Mouse (Mus musculus) ES-E14 (cell line): ENCODE results near the gene Apba2. TPM values are rescaled to one million over a fixed set of nuclear protein-coding genes. Genes with fewer than 3 reads are reported as not detected.

Experiments used
- DNase-seq: peaks from one replicate; pipeline ENCODE4 v3.0.0-alpha.2; 2013; ENCODE audit warnings: low read depth, low spot score
- H3K27ac ChIP-seq: 2 replicates; pipeline ENCODE4 v1.5.1; 2012; ENCODE audit warnings: low read depth, mild to moderate bottlenecking, low read length, moderate library complexity, mixed read lengths; ENCODE audit not compliant: poor library complexity, insufficient read depth, severe bottlenecking
- H3K36me3 ChIP-seq: 2 replicates; pipeline ENCODE4 v1.6.1; 2012; ENCODE audit warnings: mild to moderate bottlenecking, low read length, moderate library complexity, mixed read lengths; ENCODE audit not compliant: control insufficient read depth, poor library complexity, insufficient read depth, severe bottlenecking
- H3K4me1 ChIP-seq, 2 experiments: fragments of 150-350 bp in 1 of 2; sonication (generic) in 1 of 2; 2 replicates each; pipeline ENCODE4 v1.6.1; 2012; ENCODE audit warnings: low read length in 2 of 2, mild to moderate bottlenecking in 1 of 2, mixed read lengths in 1 of 2; ENCODE audit not compliant: control insufficient read depth in 2 of 2, insufficient read depth in 2 of 2, poor library complexity in 1 of 2
- H3K4me3 ChIP-seq, 2 experiments: fragments of 150-350 bp in 1 of 2; sonication (generic) in 1 of 2; 2 replicates each; pipeline ENCODE4 v1.5.1; 2012; ENCODE audit warnings: low read length in 2 of 2, low read depth in 1 of 2, mild to moderate bottlenecking in 1 of 2, mixed read lengths in 1 of 2; ENCODE audit not compliant: insufficient read depth in 1 of 2, poor library complexity in 1 of 2, severe bottlenecking in 1 of 2
- H3K9ac ChIP-seq: 2 replicates; pipeline ENCODE4 v1.6.1; 2012; ENCODE audit warnings: low read depth, mild to moderate bottlenecking, low read length, mixed read lengths; ENCODE audit not compliant: poor library complexity, insufficient read depth, severe bottlenecking
- H3K9me3 ChIP-seq: fragments of 150-350 bp; sonication (generic); 2 replicates; pipeline ENCODE4 v1.6.1; 2012; ENCODE audit warnings: low read depth, mild to moderate bottlenecking, low read length; ENCODE audit not compliant: control insufficient read depth, insufficient read depth
- CHD2 ChIP-seq: IDR thresholded peaks from 2 replicates; pipeline ENCODE4 v1.6.1; 2014; ENCODE audit warnings: mild to moderate bottlenecking, low read depth, low read length, inconsistent platforms
- HCFC1 ChIP-seq: IDR thresholded peaks from 2 replicates; pipeline ENCODE4 v1.6.1; 2012; ENCODE audit warnings: low read length, inconsistent platforms, borderline replicate concordance; ENCODE audit not compliant: insufficient read depth
- MAFK ChIP-seq: IDR thresholded peaks from 2 replicates; pipeline ENCODE4 v1.6.1; 2014; ENCODE audit warnings: mild to moderate bottlenecking, low read depth, low read length, inconsistent platforms; ENCODE audit not compliant: insufficient read depth
- ZC3H11A ChIP-seq: IDR thresholded peaks from 2 replicates; pipeline ENCODE4 v1.6.1; 2012; ENCODE audit warnings: low read depth, mild to moderate bottlenecking, inconsistent platforms, low read length, borderline replicate concordance
- ZNF384 ChIP-seq: IDR thresholded peaks from 2 replicates; pipeline ENCODE4 v1.6.1; 2012; ENCODE audit warnings: low read depth, low read length, inconsistent platforms
- in situ Hi-C, 2 experiments: fragments of 600-800 bp; cut with MboI; formaldehyde crosslinking; loops; one replicate each; pipeline ENCODE4 v1.15.1; 2025; ENCODE audit warnings: low sequenced_read_pairs in 2 of 2, inconsistent platforms in 1 of 2; ENCODE audit not compliant: unreplicated experiment in 2 of 2
- total RNA-seq: library from RNA; depleted of rRNA; stranded (reverse); fragments of 300-350 nt; gene quantifications from 2 replicates; pipeline ENCODE4 v1.2.3, GENCODE M21; 2012

Apba2 gene
- total RNA-seq, 1 experiment: 1.7 TPM

GRCm38 (mm10) chr7:64535269-64535668, 33.8 kb downstream of the Apba2 start:
- Histone ChIP-seq H3K9ac (no peak overlapping the region), H3K36me3 (no peaks in the 10 kb centered on the region), H3K4me1 (no peaks in the 10 kb centered on the region), H3K27ac (no peak overlapping the region), H3K4me3 (no peak overlapping the region), H3K9me3 (no peaks in the 10 kb centered on the region)
- no peak for DNase-seq
- no peak for TF ChIP-seq ZC3H11A
- in situ Hi-C loops: no loop called here

- Histone ChIP-seq H3K9ac (peak overlapping the region; percentile 52; the same call in 1 of the 2 replicates), H3K9me3 (no peaks in the 10 kb centered on the region), H3K4me3 (peak overlapping the region in 1 of 2 experiments; percentile 37; a peak in 2 of 4 replicates), H3K4me1 (no peaks in the 10 kb centered on the region), H3K36me3 (no peaks in the 10 kb centered on the region), H3K27ac (no peak overlapping the region)
- no peak for TF ChIP-seq ZC3H11A
- in situ Hi-C loops: no loop called here
- no peak for DNase-seq
These were observed 38.1 kb downstream of the Apba2 start for GRCm38 (mm10) chr7:64539450-64540148.

GRCm38 (mm10) chr7:64546801-64547200, 45.3 kb downstream of the Apba2 start:
- Histone ChIP-seq H3K4me1 (peaks cover 0 to 2% of the 10 kb centered on the region in 2 experiments; a peak in 1 of 4 replicates), H3K9me3 (no peaks in the 10 kb centered on the region), H3K4me3 (no peak overlapping the region), H3K27ac (no peak overlapping the region), H3K9ac (no peak overlapping the region), H3K36me3 (no peaks in the 10 kb centered on the region)
- no peak for DNase-seq
- no peak for TF ChIP-seq ZC3H11A
- TF ChIP-seq ZNF384: no peak
- no peak for TF ChIP-seq MAFK
- no peak for TF ChIP-seq CHD2
- no peak for TF ChIP-seq HCFC1
- in situ Hi-C loops: no loop called here

- Histone ChIP-seq H3K4me1 (peaks cover 0 to 9% of the 10 kb centered on the region in 2 experiments; a peak in 1 of 4 replicates), H3K36me3 (no peaks in the 10 kb centered on the region), H3K27ac (no peak overlapping the region), H3K9me3 (no peaks in the 10 kb centered on the region), H3K4me3 (no peak overlapping the region), H3K9ac (no peak overlapping the region)
- no peak for DNase-seq
- in situ Hi-C loops: no loop called here
- TF ChIP-seq CHD2 (no peak), ZC3H11A (no peak), HCFC1 (no peak), MAFK (no peak), ZNF384 (no peak)
These were observed 49.4 kb downstream of the Apba2 start for GRCm38 (mm10) chr7:64550856-64551255.

- Histone ChIP-seq H3K36me3 (no peaks in the 10 kb centered on the region), H3K4me3 (no peak overlapping the region), H3K9me3 (no peaks in the 10 kb centered on the region), H3K27ac (no peak overlapping the region), H3K4me1 (peaks cover 0 to 9% of the 10 kb centered on the region in 2 experiments; a peak in 1 of 4 replicates), H3K9ac (no peak overlapping the region)
- TF ChIP-seq HCFC1: no peak
- TF ChIP-seq MAFK: no peak
- no peak for TF ChIP-seq ZC3H11A
- no peak for TF ChIP-seq ZNF384
- no peak for TF ChIP-seq CHD2
- in situ Hi-C loops: no loop called here
- no peak for DNase-seq
These were observed 51.2 kb downstream of the Apba2 start for GRCm38 (mm10) chr7:64552523-64553190.
